Mouse (Mus musculus): ENCODE measurements around the gene Lamtor1. TPM values are rescaled to one million over a fixed set of nuclear protein-coding genes. Genes with fewer than 3 reads are reported as not detected.

The Lamtor1 gene
- 106 TPM for polyA plus RNA-seq (2014; fragmentation: Illumina TruSeq; extraction: RNeasy Lipid Tissue Mini Kit (QIAGEN cat#74804); ENCODE audit: insufficient read depth, low read depth, low replicate concordance)

DNA sequence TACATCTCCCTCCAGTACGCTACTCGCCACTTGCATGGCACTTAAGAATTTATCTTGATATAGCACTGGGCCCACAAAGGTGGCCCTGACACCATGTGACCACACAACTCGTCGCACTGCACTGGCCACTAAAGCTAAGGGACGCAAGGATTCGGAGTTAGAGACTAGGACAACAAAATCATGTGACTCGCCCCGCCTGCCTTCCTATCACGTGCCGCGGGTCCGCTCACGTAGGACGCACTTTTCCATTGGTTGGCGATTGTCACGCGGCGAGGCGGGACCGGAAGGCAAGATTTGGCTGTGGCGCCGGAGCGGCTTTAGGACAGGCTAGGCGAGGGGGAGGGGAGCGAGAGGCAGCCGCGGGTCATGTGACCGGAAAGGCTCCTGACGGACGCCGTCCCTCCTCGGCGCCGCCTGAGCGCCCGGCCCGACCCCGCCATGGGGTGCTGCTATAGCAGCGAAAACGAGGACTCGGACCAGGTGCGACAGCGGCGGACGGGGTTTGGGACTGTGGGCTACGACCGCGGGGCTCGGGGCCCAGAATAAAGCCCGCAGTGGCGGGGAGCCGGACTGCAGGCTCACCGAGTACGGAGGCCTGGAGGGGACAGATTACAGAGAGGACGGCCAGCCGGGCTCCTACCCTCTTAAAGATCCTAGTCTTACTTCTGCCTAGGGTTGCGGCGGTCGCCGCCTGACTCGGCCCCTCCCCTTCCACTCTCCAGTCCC is at the start of gene Lamtor1:
Lamtor1 (plus strand) TSS at position 344 of the 726 bp plus-strand sequence.

DNA sequence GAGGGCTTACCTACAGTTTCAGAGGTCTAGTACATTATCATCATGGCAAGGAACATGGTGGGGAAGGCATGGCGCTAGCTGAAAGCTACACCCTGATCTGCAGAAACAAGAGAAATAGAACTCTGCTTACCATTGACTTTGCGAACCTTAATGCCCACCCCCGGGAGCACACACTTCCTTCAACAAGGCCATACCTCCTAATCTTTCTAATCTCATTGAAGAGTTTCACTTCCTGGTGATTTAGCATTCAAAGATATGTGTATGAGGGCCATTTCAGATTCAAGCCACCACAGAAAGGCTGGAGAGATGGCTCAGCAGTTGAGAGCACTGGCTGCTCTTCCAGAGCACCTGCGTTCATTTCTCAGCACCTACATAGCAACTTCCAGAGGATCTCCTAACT is 48.6 kb upstream of the Lamtor1 start, which contains the start of gene Folr2:
Folr2 (minus strand) TSS at position 101 of the 400 bp plus-strand sequence.

GRCm38 (mm10) chr7:101863415-101863814 is 42.3 kb upstream of the Lamtor1 start, which contains the start of gene Anapc15:
Gene Anapc15, plus strand, starts transcription at chr7:101863715.

DNA sequence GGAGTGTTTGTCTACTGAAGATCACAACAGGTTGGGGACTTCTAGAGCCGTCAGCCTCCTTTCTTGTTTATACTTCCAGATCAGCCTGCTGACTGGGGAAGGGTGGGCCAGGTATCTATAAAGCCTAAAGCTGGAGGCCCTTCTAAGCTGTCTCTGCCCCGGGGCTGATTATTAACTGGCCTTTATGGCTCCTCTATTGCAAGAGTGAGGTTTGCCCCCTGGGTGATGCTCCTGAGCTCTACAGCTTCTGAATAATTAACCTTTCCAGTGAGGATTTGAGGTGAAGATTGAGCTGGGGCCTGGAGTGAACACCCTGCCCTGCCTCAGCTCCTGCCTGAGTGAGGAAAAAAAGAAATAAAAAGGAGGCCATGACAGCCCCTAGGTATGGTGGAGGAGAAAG is 35.1 kb upstream of the Lamtor1 start, which contains the start of gene Folr1:
Folr1 (minus strand) TSS at position 160 of the 400 bp plus-strand sequence.

DNA sequence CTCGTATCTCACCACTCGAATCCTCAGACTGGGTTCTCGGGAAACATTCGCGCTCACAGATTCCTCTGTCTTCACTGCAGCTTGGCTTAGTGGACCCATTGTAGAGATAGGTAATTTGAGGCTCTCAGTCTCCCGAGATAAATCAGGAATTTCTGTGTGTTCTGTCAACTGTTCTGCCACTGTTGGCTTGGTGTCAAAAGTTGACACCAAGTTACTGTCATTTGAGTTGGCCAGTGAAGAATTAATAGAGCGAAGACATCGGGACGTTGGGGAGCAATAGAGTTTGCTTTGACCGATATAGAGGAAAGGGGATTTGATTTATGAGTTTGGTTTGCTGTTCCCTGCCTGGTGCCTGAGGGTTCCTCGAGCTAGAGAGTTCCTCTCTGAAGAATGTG is 580 bp downstream of the Lamtor1 start, which contains the start of gene Tomt:
Tomt (minus strand) TSS at position 73 of the 395 bp plus-strand sequence.

DNA sequence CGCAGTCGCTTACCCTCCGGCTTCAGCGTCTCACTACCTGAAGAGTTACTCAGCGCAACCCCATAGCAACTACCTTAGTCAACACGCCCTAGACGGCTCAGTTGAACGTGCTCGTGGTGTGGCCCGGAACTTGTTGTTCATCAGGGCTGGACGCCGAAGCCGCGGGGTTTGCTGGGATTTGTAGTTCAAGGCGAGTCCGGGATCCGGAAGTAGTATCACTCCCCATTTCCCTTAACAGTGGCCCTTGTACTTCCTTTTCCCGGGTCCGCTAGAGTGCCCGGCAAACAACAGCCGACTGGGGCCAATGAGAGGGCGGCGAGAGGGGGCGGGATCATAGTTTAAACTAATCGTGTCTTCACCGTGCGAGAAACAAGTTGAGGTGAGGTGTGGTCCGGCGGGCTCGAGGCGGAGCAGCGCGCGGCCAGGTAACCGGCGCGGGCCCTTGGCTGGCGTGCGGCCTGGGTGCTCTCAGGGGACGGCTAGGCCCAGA is 28.1 kb downstream of the Lamtor1 start, which contains the start of the genes Lrrc51 and Numa1:
Lrrc51 (minus strand) TSS at position 145 of the 490 bp plus-strand sequence.
Numa1 (plus strand) TSS at position 361 of the 490 bp plus-strand sequence.

Other genes with a start within 250 kb of the Lamtor1 start
- 14.0 TPM for gene Clpb, start 242.3 kb upstream of the Lamtor1 start, polyA plus RNA-seq (2014; fragmentation: Illumina TruSeq; extraction: RNeasy Lipid Tissue Mini Kit (QIAGEN cat#74804); ENCODE audit: insufficient read depth, low read depth, low replicate concordance)
- not detected for gene Phox2a, start 87.6 kb upstream of the Lamtor1 start, polyA plus RNA-seq (2014; fragmentation: Illumina TruSeq; extraction: RNeasy Lipid Tissue Mini Kit (QIAGEN cat#74804); ENCODE audit: insufficient read depth, low read depth, low replicate concordance)
- gene Inppl1, start 67.7 kb upstream of the Lamtor1 start, polyA plus RNA-seq (2014; fragmentation: Illumina TruSeq; extraction: RNeasy Lipid Tissue Mini Kit (QIAGEN cat#74804); ENCODE audit: insufficient read depth, low read depth, low replicate concordance) = 18.5 TPM
- 13.4 TPM for gene Folr2, start 48.7 kb upstream of the Lamtor1 start, polyA plus RNA-seq (2014; fragmentation: Illumina TruSeq; extraction: RNeasy Lipid Tissue Mini Kit (QIAGEN cat#74804); ENCODE audit: insufficient read depth, low read depth, low replicate concordance)
- 16.4 TPM for gene Anapc15, start 42.2 kb upstream of the Lamtor1 start, polyA plus RNA-seq (2014; fragmentation: Illumina TruSeq; extraction: RNeasy Lipid Tissue Mini Kit (QIAGEN cat#74804); ENCODE audit: insufficient read depth, low read depth, low replicate concordance)
- gene Folr1, start 35.1 kb upstream of the Lamtor1 start, polyA plus RNA-seq (2014; fragmentation: Illumina TruSeq; extraction: RNeasy Lipid Tissue Mini Kit (QIAGEN cat#74804); ENCODE audit: insufficient read depth, low read depth, low replicate concordance) = 1.5 TPM
- gene Tomt, start 455 bp downstream of the Lamtor1 start, polyA plus RNA-seq (2014; fragmentation: Illumina TruSeq; extraction: RNeasy Lipid Tissue Mini Kit (QIAGEN cat#74804); ENCODE audit: insufficient read depth, low read depth, low replicate concordance) = 0.08 TPM
- 35.5 TPM for gene Lrrc51, start 28.0 kb downstream of the Lamtor1 start, polyA plus RNA-seq (2014; fragmentation: Illumina TruSeq; extraction: RNeasy Lipid Tissue Mini Kit (QIAGEN cat#74804); ENCODE audit: insufficient read depth, low read depth, low replicate concordance)
- 42.8 TPM for gene Numa1, start 28.2 kb downstream of the Lamtor1 start, polyA plus RNA-seq (2014; fragmentation: Illumina TruSeq; extraction: RNeasy Lipid Tissue Mini Kit (QIAGEN cat#74804); ENCODE audit: insufficient read depth, low read depth, low replicate concordance)
- 7.6 TPM for gene Il18bp, start 112.8 kb downstream of the Lamtor1 start, polyA plus RNA-seq (2014; fragmentation: Illumina TruSeq; extraction: RNeasy Lipid Tissue Mini Kit (QIAGEN cat#74804); ENCODE audit: insufficient read depth, low read depth, low replicate concordance)
- 23.2 TPM for gene Rnf121, start 159.6 kb downstream of the Lamtor1 start, polyA plus RNA-seq (2014; fragmentation: Illumina TruSeq; extraction: RNeasy Lipid Tissue Mini Kit (QIAGEN cat#74804); ENCODE audit: insufficient read depth, low read depth, low replicate concordance)
- 7.4 TPM for gene Xndc1, start 159.6 kb downstream of the Lamtor1 start, polyA plus RNA-seq (2014; fragmentation: Illumina TruSeq; extraction: RNeasy Lipid Tissue Mini Kit (QIAGEN cat#74804); ENCODE audit: insufficient read depth, low read depth, low replicate concordance)
- 0.56 TPM for gene Xntrpc, start 159.8 kb downstream of the Lamtor1 start, polyA plus RNA-seq (2014; fragmentation: Illumina TruSeq; extraction: RNeasy Lipid Tissue Mini Kit (QIAGEN cat#74804); ENCODE audit: insufficient read depth, low read depth, low replicate concordance)
- 0.20 TPM for gene Trpc2, start 177.2 kb downstream of the Lamtor1 start, polyA plus RNA-seq (2014; fragmentation: Illumina TruSeq; extraction: RNeasy Lipid Tissue Mini Kit (QIAGEN cat#74804); ENCODE audit: insufficient read depth, low read depth, low replicate concordance)
- 3.4 TPM for gene Art1, start 195.8 kb downstream of the Lamtor1 start, polyA plus RNA-seq (2014; fragmentation: Illumina TruSeq; extraction: RNeasy Lipid Tissue Mini Kit (QIAGEN cat#74804); ENCODE audit: insufficient read depth, low read depth, low replicate concordance)
- gene Art5, start 203.6 kb downstream of the Lamtor1 start, polyA plus RNA-seq (2014; fragmentation: Illumina TruSeq; extraction: RNeasy Lipid Tissue Mini Kit (QIAGEN cat#74804); ENCODE audit: insufficient read depth, low read depth, low replicate concordance) = 0.82 TPM
- 0.96 TPM for gene Chrna10, start 210.9 kb downstream of the Lamtor1 start, polyA plus RNA-seq (2014; fragmentation: Illumina TruSeq; extraction: RNeasy Lipid Tissue Mini Kit (QIAGEN cat#74804); ENCODE audit: insufficient read depth, low read depth, low replicate concordance)